Mouse (Mus musculus) right cerebral cortex, adult 18-20 months (tissue): ENCODE measurements around the gene Naaladl2.

Experiments
- DNase-seq: peaks from one replicate; pipeline ENCODE4 v3.0.0; 2022; ENCODE audit warnings: mixed read lengths

The Naaladl2 gene

DNA sequence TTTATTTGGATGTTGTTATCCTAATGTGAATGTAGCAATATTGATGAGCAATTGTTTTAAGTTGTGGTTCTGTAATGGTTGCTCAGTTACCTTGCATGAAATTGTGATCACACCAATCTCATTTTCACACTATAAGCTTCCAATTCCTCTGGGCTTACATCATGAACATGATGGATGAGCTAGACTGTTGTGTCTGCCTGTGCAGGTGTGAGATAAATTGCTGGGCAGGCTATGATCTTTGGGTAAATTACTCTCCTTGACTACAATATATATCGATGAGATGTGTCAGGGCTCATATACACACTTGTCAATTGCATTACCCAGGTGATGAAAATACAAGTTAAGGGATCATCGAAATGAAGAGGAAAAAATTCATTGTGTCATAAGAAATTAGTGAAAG is 1197.9 kb downstream of the Naaladl2 start:
- no peak for DNase-seq

DNA sequence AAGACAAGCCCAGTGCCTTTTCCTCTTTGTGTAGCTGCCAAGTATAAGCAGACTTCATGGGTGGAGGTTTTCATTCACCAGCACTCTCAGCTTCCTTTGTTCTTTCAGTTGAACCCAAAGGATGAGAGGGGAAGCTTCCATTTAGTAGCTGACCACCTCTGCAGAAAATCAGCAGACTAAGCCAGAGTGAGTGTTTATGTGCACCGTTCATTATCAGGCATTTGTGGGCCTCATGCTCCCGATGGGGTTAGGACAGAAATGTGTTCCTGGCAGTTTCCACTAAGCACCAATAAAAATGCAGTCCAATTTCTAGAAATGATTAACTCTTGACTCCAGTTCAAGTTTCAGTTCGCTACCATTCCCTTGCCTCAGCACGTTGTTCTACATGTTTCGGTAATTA is 1206.8 kb downstream of the Naaladl2 start:
- no peak for DNase-seq

DNA sequence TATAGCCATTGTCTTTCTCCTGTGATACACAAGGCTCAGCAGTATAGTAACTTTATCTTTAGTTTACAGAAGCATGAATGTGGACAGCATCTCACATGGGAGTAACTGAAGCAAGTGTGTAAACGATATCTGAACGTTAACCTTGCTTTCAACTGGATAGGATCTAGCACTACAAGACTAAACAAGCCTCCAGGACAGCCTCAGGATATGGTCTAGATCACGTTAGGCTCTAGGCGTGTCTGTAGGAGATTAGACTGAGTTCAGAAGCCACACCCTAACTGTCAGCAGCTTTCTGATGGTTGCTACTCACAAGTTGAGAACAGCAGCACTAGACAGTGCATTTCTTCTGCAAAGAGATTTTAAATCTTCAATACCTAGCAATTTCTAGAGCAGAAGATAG is 1216.0 kb downstream of the Naaladl2 start:
- DNase-seq: no peak

- DNase-seq: no peak
These were observed 1236.4 kb downstream of the Naaladl2 start for GRCm38 (mm10) chr3:23907682-23908081.

DNA sequence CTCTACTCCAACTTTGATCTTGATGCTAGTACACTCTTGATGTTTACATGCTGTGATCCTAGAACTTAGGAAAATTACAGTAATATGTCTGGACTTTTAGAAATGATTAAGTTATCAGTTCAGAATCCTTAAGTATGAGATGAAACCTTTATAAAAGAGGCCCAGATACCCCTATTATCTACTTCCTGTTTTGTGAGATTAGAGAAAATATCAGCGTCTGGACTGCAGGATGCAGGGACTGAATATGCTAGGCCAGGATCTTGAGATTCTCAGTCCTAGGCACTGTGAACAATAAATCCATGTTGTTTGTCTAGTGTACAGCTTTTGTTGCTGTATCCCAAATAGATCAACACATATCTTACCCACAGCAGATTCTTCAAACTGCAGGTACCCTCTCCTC is 1278.4 kb downstream of the Naaladl2 start:
- DNase-seq: no peak

DNA sequence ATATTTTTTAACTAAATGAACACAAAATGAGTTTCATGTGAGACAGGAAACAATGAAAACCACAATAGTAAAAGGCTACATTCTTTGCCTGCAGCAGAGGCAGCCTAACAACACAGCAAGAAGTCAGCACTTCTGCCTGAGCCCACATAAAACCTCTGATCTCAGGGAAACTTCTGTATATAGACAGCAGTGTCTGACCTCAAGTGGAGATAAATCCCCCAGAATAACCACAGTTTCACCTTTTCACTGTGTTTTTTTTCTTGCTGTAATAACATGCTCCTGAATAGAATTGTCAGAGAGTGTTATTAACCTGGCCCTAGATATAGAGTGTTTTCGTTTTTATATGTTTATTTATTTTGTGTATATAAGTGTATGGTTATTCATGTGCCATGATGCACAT is 1286.8 kb downstream of the Naaladl2 start:
- DNase-seq: no peak

GRCm38 (mm10) chr3:23817585-23817984 is 1326.5 kb downstream of the Naaladl2 start:
- DNase-seq: no peak

- DNase-seq: no peak
These were observed 1385.3 kb downstream of the Naaladl2 start for GRCm38 (mm10) chr3:23758746-23759145.
